Mouse (Mus musculus) layer of hippocampus, postnatal 25 days (tissue): ENCODE results near the gene Rhob. TPM values are rescaled to one million over a fixed set of nuclear protein-coding genes. Genes with fewer than 3 reads are reported as not detected.

Source experiments
- DNase-seq, 2 experiments: peaks; one replicate each; pipeline ENCODE4 v3.0.0; 2022; ENCODE audit warnings: mixed read lengths in 2 of 2, low spot score in 1 of 2; ENCODE audit errors: extremely low spot score in 1 of 2
- total RNA-seq, 2 experiments: library from RNA; stranded (reverse); gene quantifications; 2 replicates each; pipeline ENCODE4 v1.2.3; 2021

Rhob gene
- total RNA-seq, result 100 to 1,000 TPM; 336 to 418 TPM

DNA sequence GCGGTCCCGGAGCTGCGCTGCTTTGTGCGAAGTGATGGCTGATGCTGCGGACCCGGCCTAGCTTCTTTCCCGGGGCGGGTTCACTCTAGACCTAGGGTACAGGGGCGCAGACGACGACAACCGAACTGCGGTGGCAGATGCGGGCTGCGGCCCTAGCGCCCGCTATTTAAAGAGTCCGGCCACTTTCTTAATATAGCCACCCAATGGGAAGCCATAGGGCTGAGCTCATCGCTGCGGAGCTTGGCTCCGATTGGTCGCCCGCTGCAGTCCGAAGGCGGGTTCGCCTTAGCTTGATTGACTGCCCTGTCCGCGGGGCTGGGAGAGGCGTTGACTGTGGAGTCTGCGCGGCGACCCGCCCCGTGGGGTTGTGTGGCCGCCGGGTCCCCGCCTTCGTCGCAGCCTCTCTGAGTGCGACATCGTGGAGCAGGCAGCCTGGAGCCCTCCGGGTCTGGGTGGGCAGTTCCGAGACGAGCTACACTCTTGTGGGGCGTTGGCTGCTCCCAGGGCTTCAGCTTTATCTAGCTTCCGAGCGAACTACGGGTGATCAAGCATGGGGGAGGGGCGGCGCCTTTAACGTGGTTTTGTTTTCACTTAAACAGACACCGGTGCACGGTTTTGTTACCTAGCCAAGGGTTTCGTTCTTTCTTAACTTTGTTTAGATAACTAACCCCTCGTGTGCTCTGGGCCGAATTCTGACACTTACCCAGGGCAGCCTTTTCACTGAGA is at the start of gene Rhob:
TSS of gene Rhob (minus strand) at position 139 of the 726 bp plus-strand sequence.
- DNase-seq, result peak; percentile 96 to 98

DNA sequence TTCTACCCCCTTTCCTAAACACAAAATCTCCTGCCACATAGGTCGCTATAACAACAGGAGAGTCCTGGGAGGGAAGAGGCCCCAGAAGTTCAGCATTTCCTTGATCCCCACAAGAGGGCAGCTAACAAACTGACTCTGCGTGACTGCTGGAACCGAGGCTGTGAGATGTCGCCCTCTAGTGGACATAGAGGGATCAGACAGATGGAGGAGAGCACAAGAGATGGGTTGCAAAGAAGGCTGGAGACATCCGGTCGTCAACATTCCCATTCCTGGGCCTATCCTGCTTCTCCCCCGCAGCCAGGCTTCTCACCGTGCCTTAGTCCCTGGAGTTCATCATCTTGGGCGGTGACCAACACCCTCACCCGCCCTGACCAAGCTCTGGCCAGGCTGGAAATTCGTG is 47.5 kb upstream of the Rhob start:
- peak in 1 of 2 experiments; percentile 38 for DNase-seq

DNA sequence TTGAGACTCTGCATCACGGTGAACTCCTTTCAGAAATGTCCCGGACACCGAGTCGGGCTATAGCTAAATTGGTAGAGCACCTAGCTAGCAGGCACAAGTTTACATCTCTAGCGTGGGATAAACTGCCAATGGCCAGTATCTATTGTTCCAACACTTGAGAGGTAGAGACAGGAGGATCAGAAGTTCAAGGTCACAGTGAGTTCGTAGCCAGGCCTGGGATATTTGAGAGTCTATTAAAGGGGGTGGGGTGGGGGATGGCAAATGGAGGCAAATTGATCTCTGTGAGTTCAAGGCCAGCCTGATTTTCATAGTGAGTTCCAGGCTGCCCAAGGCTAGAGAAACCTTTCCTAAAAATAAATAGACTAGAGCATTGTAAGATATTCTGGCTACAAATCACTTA is 47.0 kb upstream of the Rhob start:
- no peak for DNase-seq

DNA sequence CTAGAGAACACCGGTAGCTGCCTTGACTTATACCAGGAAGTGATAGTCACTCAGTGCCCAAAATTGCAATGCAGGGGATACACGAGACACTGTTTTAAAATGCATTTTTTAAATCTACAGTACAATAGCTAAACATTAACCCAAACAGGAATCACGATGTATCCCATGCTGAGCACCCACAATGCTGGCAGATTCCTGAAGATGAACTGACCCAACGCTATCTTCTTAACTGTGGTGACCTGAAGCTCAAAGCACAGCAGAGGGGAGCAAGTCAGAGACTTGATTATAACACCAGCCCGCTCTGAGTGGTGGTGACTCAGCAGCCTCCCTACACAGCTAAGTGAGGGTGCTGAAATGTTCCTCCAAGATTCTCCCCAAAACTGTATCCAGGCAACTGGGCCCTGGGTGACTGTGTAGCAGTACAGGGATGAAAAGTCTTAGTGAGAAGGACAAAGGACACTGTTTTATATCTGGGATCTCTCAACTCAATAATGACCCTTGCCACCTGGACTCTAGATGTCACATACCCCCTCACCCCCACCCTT is 45.3 kb upstream of the Rhob start:
- peak in 1 of 2 experiments; percentile 4 for DNase-seq

DNA sequence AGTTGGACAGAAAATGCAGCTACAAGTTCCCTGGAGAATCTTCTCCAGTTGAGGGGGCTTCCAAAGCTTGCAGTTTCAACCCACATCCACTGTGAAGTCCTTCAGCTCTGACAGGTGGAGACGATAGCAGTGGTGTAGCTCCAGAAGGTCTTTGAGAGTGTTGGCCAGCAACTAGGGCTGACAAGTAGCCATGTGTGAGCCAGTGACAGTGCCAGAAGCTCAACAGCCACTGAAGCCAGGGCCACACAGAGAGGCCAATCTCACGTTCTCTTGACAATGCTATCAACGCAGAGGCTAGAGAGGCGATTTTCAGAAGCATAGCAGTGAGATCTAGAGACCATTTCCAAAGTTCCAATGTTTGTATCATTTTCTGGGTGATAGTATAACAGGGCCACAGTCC is 42.6 kb upstream of the Rhob start:
- no peak for DNase-seq

DNA sequence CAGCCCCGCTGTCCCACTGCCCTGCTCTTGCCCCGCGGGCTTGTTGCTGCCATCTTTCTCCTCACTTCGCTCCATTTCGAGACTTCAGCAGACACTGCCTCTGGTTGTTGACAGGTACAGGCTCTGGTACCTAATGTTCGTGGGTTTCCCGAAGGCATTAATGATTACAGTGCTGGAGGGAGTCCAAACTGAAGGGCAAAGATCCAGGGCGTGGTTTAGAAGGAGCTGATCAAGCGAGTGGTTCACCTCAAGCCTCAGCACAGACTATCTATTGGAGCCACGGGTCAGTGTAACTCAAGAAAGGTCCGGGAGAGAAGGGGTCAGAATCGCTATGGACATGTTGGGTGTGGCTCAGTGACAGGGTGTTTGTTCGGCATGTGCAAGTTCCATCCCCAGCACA is 39.7 kb upstream of the Rhob start:
- DNase-seq, result no peak

DNA sequence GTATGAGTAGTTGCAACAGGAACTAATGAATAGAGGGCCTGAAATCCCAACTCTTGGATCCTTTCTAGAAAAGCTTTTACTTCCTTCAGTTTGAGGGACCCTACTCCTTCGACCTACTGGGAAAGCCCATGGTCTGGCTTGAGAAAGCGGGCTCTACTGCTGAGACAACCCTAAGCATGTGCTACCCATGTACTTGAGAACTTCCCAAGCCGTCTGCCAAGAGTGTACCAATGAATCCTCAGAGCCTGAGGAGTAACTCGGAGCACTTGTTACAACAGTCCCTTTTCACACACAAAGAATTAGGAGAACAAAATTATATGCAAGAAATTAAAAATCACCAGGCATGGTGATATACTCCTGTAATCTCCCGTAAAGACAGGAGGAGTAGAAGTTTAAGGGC is 37.5 kb upstream of the Rhob start:
- no peak for DNase-seq

DNA sequence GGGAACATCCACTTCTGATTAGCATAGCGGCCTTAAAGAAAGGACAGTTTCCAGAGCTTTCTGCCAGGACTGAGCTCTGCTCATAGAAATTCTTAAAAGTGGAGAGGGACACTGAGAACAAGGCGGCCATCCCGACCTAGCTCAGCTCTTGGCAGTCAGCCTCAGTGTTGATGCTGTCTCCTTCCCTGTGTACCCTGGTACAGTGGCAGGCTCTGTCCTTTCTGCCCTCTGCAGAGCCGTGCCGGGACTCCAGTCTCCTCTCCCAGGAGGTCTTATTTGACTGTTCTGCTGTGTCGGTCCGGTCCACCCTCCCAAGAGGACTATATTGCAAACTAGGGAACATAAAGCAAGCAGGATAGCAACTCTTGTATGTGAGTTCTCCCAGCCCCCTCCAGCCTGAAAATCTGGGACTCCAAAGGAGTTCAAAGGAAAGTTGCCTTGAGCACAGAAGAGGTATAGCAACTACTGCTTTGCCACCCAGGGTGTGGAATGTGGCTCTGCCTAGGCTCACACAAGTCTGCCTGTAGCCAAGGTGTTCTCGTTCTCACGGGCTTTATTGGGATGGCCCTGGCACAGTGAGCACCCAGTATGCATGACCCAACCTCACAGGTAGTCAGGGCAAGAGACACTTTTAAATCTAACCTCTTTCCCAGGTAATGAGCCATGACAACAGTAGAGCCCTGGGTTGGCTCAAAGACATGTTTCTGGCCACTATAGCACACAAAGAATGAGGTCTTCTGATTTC is 36.6 kb upstream of the Rhob start:
- no peak for DNase-seq

DNA sequence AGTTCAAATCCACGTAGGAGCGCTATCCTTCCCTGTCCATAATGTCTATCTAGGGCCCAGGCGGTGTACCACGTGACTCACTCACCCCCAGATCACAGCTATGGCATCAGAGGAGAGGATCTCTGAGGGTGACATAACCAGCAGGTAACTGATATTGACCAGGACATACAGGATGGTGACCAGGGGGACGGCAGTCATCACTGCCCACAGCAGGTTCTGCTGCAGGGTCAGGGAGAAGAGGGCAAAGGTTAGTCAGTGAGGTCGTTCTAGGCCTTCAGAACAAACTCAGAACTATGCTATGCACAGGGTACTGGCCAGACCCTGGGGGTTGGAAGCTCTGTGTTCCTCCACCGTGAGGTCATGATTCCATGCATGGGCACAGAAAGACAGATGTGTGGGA is 35.8 kb upstream of the Rhob start:
- no peak for DNase-seq

DNA sequence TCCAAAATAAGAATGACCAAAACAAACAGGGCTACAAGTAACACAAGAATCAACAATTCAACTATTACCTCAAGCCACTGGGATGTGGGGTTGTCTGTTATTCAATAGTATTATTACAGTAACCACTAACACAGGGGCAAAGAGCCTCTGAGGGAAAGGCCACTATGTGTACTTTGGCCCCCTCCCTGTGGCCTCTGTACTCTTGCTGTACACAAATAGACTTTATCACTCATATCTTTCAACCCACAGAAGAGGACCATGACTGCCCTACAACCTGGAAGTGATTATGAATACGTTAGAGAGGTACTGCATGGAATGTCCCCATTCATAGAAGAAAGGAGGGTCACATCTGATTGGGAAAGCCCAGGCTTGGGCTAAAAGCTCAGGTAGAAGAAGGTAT is 35.1 kb upstream of the Rhob start:
- no peak for DNase-seq

DNA sequence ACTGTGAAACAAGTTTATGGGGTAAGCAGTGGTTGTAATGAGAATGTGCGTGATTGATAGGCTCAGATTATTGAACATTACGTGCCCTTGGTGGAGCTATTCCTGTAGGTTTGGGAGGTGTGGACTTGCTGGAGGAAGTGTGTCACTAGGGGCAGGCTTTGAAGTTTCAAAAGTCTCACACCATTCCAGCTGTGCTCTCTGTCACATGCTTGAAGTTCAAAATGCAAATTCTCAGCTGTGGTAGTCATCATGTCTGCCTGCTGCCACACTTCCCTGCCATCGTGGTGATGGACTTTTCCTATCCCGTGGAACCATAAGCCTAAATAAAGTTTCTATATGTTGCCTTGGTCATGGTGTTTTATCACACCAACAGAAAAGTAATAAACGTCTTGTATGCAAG is 28.0 kb upstream of the Rhob start:
- DNase-seq, result no peak

DNA sequence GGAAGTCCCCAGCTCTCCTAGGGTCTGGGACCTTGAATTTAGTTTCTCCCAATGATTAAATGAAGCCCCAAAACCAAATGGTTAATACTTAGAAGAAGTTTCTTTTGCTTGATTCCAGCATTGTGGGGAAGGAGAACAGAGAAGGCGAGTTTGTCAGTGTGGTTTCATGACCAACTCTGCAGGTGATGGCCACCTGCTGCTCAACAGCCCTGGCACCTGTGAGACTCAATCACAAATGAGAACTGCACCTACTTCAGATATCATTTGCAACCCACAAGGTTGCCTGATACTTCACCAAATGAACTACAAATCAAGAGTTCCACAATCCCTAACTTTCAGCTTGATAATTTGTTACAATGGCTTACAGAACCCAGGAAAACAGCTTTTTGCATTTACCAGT is 27.4 kb upstream of the Rhob start:
- no peak for DNase-seq

DNA sequence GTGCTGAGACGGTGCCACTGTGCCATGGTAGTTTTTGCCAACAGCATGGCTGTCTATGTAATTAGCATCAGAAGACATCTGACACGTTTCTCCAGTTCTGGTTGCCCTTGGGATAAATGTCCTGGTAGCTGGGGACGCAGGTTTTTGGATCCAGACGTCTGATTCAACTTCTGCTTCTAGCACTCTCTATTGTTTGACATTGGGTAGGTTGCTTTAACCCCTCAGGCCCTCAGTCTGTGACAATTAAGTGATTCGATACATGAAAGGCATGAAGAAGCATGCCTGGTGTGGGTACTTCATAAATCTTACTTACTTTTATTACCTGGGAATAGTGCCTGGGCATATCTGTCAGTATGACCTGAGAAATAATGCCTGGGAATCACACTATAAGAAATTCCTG is 24.3 kb upstream of the Rhob start:
- no peak for DNase-seq

DNA sequence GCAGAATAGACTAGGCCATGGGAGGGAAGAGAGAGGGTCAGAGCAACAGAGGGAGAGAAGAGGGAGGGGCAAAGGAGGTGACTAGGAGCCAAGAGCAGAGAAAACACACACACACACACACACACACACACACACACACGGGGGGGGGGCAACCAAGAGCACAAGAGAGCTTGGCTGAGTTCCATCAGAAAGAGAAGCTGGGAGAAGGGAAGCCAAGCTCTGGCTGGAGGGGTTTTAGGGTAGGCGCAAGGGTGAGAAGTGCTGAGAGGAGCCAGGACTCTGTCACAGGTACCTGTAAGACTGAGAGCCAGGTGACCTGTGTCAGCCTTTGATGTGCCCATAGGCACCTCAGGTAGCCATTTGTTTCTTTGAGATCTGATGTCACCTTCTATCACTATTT is 22.9 kb upstream of the Rhob start:
- DNase-seq, result no peak

DNA sequence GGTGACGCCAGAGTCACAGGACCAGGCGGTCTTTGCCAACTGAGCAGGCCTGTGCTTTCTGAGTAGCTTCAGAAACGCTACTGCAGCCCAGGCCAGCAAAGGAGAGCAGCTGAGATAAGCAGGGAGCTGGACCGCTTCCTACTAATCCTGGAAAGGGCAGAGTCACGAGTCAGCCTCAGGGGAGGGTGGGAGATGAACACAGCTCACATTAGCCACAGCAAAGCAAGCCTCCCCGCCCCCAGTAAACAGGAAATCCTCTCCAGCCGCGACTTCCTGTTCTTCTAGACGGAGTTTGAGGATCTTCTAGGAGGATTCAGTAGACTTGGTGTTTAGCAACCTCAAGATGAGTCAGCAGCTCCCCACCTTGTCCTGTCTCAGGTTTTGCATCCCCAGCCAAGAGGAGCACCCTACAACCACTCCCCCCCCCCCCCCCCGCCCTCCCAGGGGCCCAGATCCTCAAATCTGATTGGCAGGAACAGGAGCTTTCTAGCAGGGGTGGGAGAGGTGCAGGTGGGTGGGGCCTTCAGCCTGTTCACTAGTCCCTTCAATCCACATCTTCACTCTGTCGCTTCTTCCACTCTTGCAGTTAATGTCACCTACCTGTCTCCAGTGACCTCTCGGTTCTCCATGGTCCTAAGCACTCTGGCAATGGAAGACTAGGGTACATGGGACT is 21.7 kb upstream of the Rhob start:
- no peak for DNase-seq

DNA sequence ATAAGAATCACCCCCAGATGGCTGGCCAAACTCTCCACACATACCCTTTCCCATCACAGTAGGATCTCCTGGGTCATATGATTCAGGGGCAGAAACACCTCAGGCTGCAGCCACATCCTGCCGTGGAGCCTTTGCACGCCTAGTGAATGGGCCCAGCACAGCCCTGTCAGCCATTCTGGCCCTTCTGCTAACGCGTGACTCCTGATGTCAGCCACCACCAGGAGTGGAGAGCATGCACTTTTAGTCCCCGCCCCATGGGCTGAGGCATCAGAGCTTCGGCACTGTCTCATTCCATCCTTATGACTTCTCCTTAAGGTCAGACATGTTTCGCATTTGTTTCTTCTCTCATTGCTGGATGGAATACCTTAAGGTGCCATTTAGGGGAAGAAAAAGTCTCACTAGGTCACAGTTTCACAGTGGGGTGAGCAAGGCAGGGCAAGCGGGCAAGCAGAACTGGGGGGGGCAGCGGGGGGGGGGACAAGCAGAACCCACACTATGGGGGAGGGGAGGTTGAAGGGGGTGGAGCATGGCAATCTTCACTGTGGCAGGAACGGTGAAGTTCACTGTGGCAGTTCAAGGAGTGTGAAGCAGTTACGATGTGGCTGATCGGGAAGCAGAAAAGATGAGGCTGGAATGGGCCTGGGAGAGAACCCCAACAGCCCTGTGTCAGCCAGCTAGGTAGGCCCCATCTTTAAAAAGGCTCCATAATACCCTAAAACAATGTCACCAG is 19.8 kb upstream of the Rhob start:
- no peak for DNase-seq

DNA sequence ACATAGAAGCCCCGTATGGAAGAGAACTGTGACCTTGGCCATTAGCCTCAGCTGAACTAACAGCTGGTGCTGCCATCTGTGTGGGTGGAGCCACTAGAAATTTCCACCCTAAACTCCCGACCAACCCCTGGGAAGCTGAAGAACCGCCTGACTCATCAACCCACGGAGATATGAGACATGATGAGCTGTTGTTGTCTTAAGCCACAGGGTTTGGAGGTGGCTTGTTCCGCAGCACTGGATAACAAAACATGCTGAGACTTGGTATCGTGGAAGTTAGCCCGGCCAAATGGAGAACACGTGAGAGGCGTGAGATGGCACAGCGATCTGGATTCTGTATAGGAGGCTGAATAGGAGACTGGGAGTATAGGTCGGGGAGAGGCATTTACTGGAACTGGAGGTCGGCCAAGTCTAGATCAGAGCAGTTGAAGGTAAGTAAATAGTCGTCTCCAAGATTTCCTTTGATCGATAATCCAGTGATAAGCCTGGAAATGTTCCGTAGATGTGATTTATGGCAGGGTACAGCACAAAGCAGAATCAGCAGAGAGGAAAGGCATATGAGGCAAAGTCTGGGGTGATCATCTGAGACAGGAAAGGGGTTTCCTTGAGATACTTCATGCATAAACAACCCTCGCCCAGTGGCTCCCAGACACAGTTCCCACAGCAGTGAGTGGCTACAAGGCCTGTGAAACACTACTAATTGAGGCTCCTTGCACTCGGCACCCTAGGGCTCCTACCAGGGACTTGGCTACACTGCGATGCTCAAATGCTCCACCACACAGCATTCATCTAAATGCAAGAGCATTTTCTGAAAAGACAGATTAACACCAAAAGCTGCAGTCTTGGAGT is 11.5 kb upstream of the Rhob start:
- no peak for DNase-seq

DNA sequence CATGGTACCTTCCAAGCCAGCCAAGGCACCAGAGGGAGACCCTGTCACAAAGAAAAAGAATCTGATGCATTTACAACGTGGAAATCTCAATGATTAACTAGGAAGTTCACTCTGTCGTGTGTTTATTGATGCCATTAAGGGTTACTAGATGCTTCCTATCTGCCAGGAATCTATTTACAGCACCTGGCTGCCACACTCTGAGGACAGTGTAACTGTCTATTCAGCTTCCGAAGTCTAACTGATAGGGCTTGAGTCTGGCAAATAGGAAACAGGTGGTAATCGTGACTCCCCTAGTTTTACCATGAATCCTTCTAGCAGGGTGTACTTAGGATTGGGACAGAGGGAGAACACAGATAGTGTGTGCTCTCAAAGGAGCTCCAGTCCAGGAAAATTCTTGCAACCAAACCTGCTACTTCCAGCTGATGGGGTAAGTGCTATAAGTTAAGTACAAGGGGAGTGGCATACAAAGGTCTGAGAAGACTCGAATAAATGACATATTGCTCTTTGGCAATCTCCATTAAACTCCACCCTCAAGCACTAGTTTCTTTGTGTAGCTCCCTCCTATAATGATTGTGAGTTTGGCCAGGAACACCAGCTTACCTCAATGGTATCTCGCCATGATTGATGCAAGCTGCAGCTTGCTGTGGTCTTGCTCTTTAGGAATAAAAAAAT is 10.6 kb upstream of the Rhob start:
- no peak for DNase-seq

DNA sequence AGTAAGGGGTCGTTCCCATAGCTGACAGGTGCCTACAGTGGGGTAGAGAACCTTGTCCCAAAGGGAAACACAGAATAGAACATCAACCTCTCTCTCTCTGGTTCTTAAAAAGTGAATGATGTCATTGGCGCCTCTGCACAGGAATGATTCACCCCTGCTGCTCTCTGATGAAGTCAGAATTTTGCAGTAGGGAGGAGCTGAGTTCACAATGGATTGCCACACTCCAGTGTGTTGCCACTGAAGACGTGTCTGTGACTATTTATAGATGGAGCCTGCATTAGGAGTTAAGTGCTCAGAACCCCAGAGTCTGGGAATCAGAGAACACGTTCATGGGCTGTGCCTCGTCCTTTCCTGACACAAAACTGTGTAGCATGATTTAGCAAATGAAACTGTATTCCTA is 9.9 kb upstream of the Rhob start:
- DNase-seq, result no peak
